In genomic region chr4:53549375-53549774, GRCm38 (mm10) we compare ENCODE assay signal across 16 mouse cellular contexts.
DNase-seq lines count a peak whose midpoint lies in the region; ATAC-seq and TF ChIP-seq lines count a peak whose summit lies in the region.
"Had no signal": no experiment of that assay in that cellular context is flagged by ENCODE, and none has a peak within 500 bp of the region (broad histone marks: within the 10 kb centered on the region; RNA-seq: fewer than 3 reads in every experiment).

No protein-coding gene starts in this region.

- peaks cover 2% of the 10 kb centered on the region for H3K4me1 ChIP-seq in heart, adult 2 months (ENCODE audit: control insufficient read depth, insufficient read depth, low read length)
- no peaks in the 10 kb centered on the region for H3K4me1 ChIP-seq in lung, postnatal 0 days (ENCODE audit: insufficient read depth, low read depth, low read length)
- H3K4me1 ChIP-seq in lung, adult 2 months (ENCODE audit: control insufficient read depth, insufficient read depth, low read length): peaks cover 4% of the 10 kb centered on the region; the same call in 1 of the 2 replicates
- no peaks in the 10 kb centered on the region for H3K4me1 ChIP-seq in midbrain, embryonic 15.5 days
- H3K4me1 ChIP-seq: embryonic facial prominence, embryonic 15.5 days; heart, embryonic 10.5 days; kidney, embryonic 15.5 days; neural tube, embryonic 13.5 days had no signal

- TF ChIP-seq EP300 in heart, adult 2 months (IDR thresholded peaks at IDR 0.05; ENCODE audit: insufficient read depth, low read depth, low read length): no peak
- TF ChIP-seq EP300 in lung, postnatal 0 days (IDR thresholded peaks at IDR 0.05): no peak

- TF ChIP-seq POLR2A in heart, adult 2 months (IDR thresholded peaks at IDR 0.05; ENCODE audit: insufficient read depth, low read depth, low read length): no peak
- no peak for TF ChIP-seq POLR2A in lung, adult 2 months (IDR thresholded peaks at IDR 0.05; ENCODE audit: borderline replicate concordance, extremely low read depth, low read depth, low read length)

- peaks cover 9% of the 10 kb centered on the region for H3K36me3 ChIP-seq in heart, adult 2 months (ENCODE audit: control insufficient read depth, insufficient read depth, low read length)
- H3K36me3 ChIP-seq in lung, postnatal 0 days (ENCODE audit: insufficient read depth, low read length): 0 out of 2 replicates have a peak, but pooled peaks cover 13% of the 10 kb centered on the region
- peaks cover 17% of the 10 kb centered on the region; the same call in 1 of the 2 replicates for H3K36me3 ChIP-seq in midbrain, embryonic 15.5 days (replicated peaks)

- intact Hi-C loops in heart, adult 2 months (cut with DNase I): loop anchor here (5.0 kb wide), 2 partner anchors 107 to 167 kb away; partner anchors contain the start of gene Slc44a1

- ATAC-seq in CD4-positive, CD25-positive, alpha-beta regulatory T cell, adult 4 months: no peak
- no peak for ATAC-seq in lung, postnatal 0 days
- no peak for ATAC-seq in midbrain, embryonic 15.5 days (replicated peaks)
- ATAC-seq: Patski had no signal

- no peak overlapping the region for H3K4me2 ChIP-seq in lung, postnatal 0 days (replicated peaks; ENCODE audit: low read depth, low read length)
- no peak overlapping the region for H3K4me2 ChIP-seq in midbrain, embryonic 15.5 days
- H3K4me2 ChIP-seq: embryonic facial prominence, embryonic 15.5 days; kidney, embryonic 15.5 days; liver, embryonic 11.5 days; neural tube, embryonic 13.5 days had no signal

- H3K9ac ChIP-seq in heart, adult 2 months (ENCODE audit: low read depth, low read length): no peak overlapping the region
- H3K9ac ChIP-seq in lung, postnatal 0 days (replicated peaks; ENCODE audit: low read depth): no peak overlapping the region
- no peak overlapping the region for H3K9ac ChIP-seq in midbrain, embryonic 15.5 days
- H3K9ac ChIP-seq: embryonic facial prominence, embryonic 15.5 days; kidney, embryonic 15.5 days; neural tube, embryonic 13.5 days had no signal

- peak; percentile 32; the same call in 1 of the 2 replicates for TF ChIP-seq CTCF in heart, adult 2 months (IDR thresholded peaks at IDR 0.05)
- peak; percentile 54 for TF ChIP-seq CTCF in lung, postnatal 0 days (IDR thresholded peaks at IDR 0.05)
- TF ChIP-seq CTCF in lung, adult 2 months (IDR thresholded peaks at IDR 0.05; ENCODE audit: insufficient read depth, low read length): no peak

- H3K27me3 ChIP-seq in heart, adult 2 months (ENCODE audit: control insufficient read depth, insufficient read depth, low read length): no peaks in the 10 kb centered on the region
- H3K27me3 ChIP-seq in lung, postnatal 0 days (replicated peaks; ENCODE audit: insufficient read depth, low read length): no peaks in the 10 kb centered on the region
- H3K27me3 ChIP-seq in midbrain, embryonic 15.5 days (replicated peaks): no peaks in the 10 kb centered on the region
- H3K27me3 ChIP-seq: embryonic facial prominence, embryonic 15.5 days; kidney, embryonic 15.5 days; neural tube, embryonic 13.5 days; Patski had no signal

- no peak overlapping the region for H3K27ac ChIP-seq in heart, adult 2 months
- H3K27ac ChIP-seq in lung, postnatal 0 days (ENCODE audit: low read length): no peak overlapping the region
- no peak overlapping the region for H3K27ac ChIP-seq in midbrain, embryonic 15.5 days
- H3K27ac ChIP-seq: embryonic facial prominence, embryonic 15.5 days; heart, embryonic 10.5 days; kidney, embryonic 15.5 days; neural tube, embryonic 13.5 days had no signal

- 78% methylated on average over 4 of the region's 4 CpGs for WGBS in heart, adult 2 months
- WGBS in lung, postnatal 0 days: 68% methylated on average over 4 of the region's 4 CpGs
- 68% methylated on average over 4 of the region's 4 CpGs for WGBS in lung, adult 2 months
- WGBS in midbrain, embryonic 15.5 days: 84% methylated on average over 4 of the region's 4 CpGs

- H3K4me3 ChIP-seq in heart, adult 2 months: no peak overlapping the region
- H3K4me3 ChIP-seq in lung, postnatal 0 days (ENCODE audit: low read depth, low read length): no peak overlapping the region
- no peak overlapping the region for H3K4me3 ChIP-seq in lung, adult 2 months (replicated peaks; ENCODE audit: extremely low read depth, low read depth, low read length)
- no peak overlapping the region for H3K4me3 ChIP-seq in midbrain, embryonic 15.5 days
- H3K4me3 ChIP-seq: embryonic facial prominence, embryonic 15.5 days; heart, embryonic 10.5 days; kidney, embryonic 15.5 days; neural tube, embryonic 13.5 days had no signal

- H3K79me2 ChIP-seq in heart, adult 2 months (replicated peaks; ENCODE audit: control insufficient read depth, insufficient read depth, low read length): no peaks in the 10 kb centered on the region

- DNase-seq in CD4-positive, CD25-positive, alpha-beta regulatory T cell, adult 2 months (ENCODE audit: low read depth, low spot score): peak; percentile 17
- DNase-seq in heart, adult 2 months: no peak
- DNase-seq in heart, adult 9 months (ENCODE audit: low spot score in 2 of 2): no peak
- DNase-seq in lung, postnatal 0 days (ENCODE audit: low spot score): peak; percentile 41
- no peak for DNase-seq in lung, adult 2 months
- peak; percentile 4 for DNase-seq in naive thymus-derived CD4-positive, alpha-beta T cell, adult 2 months (ENCODE audit: low read depth)
- DNase-seq: adrenal gland, adult 2 months; thymus, postnatal 25 days had no signal

- no peaks in the 10 kb centered on the region for H3K9me3 ChIP-seq in lung, postnatal 0 days (ENCODE audit: low read length)
- no peaks in the 10 kb centered on the region for H3K9me3 ChIP-seq in midbrain, embryonic 15.5 days
- H3K9me3 ChIP-seq: embryonic facial prominence, embryonic 15.5 days; heart, embryonic 10.5 days; kidney, embryonic 15.5 days; neural tube, embryonic 13.5 days had no signal

Comparison
In these comparisons a context has a peak if more than half of its experiments do, and no peak if none do; other contexts are left out.
1. DNase-seq: peak in CD4-positive, CD25-positive, alpha-beta regulatory T cell, adult 2 months (single experiment), lung, postnatal 0 days (single experiment) and naive thymus-derived CD4-positive, alpha-beta T cell, adult 2 months (single experiment); none in heart, adult 2 months (0 of 2), heart, adult 9 months (0 of 2) and lung, adult 2 months (single experiment).